Mouse (Mus musculus) spleen, embryonic (tissue): ENCODE measurements around the gene Nectin2.

Experiments
- CTCF ChIA-PET: fragments of 350-600 bp; sonication (Branson Sonifier 250); formaldehyde crosslinking; loops from one replicate; lab custom pipeline; 2022; lab: Charles Lee

The Nectin2 gene

GRCm38 (mm10) chr7:19667434-19667833, 82.8 kb downstream of the Nectin2 start:
- CTCF ChIA-PET = interaction anchor here (0.6 to 1.3 kb wide), 2 partner anchors 26 to 44 kb away, joined by 3 to 10 read pairs; no protein-coding TSS in a partner anchor

DNA sequence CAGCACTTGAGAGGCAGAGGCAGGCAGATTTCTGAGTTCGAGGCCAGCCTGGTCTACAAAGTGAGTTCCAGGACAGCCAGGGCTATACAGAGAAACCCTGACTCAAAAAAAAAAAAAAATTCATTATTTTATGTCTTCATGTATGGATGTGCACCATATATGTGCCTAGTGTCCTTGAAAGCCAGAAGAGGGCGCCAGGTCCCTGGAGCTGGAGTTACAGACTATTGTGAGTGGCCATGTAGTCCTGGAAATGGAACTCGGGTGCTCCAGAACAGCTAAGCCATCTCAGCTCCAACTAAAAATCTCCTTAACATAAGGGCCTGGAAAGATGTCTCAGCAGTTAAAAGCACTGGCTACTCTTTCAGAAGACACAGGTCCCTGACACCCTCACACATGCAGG, 83.5 kb downstream of the Nectin2 start:
- CTCF ChIA-PET = interaction anchor here (0.6 to 1.9 kb wide), 3 partner anchors 33 to 184 kb away, joined by 3 to 8 read pairs (median 6); no protein-coding TSS in a partner anchor
